Mouse (Mus musculus) gastrocnemius, postnatal 4 days (tissue): ENCODE data around the gene Stac. TPM values are rescaled to one million over a fixed set of nuclear protein-coding genes. Genes with fewer than 3 reads are reported as not detected.

Experiments
- DNase-seq, 2 experiments: peaks; one replicate each; pipeline ENCODE4 v3.0.0; 2021 to 2022; ENCODE audit warnings: low spot score in 2 of 2, mixed read lengths in 2 of 2
- total RNA-seq, 2 experiments: library from RNA; stranded (reverse); gene quantifications; 2 replicates each; pipeline ENCODE4 v1.2.3; 2021

Gene Stac
- total RNA-seq, 2 experiments from 2014 or later, result 2.8 to 3.1 TPM

DNA sequence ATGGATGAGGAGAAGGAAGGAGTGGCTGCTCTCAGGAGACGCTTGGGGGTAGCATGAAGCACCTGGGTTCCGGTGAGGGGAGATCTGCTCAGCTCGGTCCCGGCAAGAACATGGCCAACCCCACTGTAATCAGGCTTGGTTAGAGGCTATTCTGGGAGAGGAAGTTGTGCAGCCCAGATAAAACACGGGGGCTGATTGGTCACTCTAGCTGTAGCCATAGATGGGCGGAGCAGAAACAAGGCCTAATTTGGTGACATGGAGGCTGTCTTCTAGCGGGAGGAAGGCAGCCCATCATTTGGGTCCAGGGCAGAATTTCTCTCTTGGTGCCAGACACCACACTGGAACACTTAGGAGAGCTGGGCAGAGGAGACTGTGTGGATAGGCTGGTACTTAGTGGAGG, 167.9 kb downstream of the Stac start:
- DNase-seq, result no peak

DNA sequence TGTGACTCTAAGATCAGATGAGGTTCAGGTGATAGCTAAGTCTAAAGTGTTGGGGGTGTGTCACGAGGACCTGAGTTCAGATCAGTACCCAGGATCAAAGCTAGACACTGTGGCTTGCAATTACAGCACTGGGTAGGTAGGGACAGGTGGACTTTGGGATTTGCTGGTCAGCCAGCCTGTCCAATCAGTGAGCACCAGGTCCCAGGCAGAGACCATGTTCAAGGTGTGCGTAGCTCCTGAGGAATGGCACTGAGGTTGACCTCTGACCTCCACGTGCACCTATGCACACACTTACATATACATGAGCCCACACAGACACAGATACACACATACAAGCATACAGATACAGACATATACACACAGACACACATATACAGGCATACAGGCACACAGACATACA, 174.6 kb downstream of the Stac start:
- no peak for DNase-seq

DNA sequence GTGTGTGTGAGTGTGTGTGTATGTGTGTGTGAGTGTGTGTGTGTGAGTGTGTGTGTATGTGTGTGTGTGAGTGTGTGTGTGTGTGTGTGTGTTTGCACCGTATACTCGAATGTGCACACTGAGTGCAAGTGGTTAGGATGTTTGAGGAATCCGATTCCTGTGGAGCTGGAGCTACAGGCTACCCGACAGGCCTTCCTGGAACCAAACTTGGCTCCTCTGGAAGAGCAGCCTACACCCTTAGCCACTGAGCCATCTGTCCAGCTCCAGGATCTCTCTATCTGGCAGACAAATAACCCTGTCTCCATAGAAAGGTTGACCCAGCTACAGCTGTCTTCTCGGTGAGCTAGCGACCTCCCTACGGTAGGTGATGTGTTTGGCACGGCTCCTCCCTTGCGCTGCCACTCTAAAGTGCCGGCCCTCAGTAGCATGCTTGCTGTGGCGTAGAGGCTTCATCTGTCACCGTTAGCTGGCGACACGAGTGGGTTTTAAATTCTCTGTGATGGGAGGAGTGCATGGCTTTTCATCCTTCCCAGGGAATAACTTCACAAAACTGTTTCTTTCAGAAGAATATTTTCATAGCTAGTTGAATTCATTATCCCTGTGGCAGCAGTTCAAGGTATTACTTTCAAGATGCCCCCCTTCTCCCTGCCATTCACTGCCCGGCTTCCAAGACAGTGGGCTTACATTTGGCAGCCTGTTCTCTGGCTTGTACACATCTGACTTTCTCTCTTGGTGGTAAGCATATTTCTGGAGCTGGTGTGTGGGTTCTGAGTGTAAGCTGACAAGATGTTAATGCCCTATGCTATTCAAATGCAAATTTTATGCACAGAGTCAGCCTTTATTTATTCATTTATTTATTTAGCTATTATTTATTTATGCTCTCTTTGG, 175.3 kb downstream of the Stac start:
- DNase-seq, result no peak
